Mouse (Mus musculus): ENCODE measurements around the gene Lemd1.

DNA sequence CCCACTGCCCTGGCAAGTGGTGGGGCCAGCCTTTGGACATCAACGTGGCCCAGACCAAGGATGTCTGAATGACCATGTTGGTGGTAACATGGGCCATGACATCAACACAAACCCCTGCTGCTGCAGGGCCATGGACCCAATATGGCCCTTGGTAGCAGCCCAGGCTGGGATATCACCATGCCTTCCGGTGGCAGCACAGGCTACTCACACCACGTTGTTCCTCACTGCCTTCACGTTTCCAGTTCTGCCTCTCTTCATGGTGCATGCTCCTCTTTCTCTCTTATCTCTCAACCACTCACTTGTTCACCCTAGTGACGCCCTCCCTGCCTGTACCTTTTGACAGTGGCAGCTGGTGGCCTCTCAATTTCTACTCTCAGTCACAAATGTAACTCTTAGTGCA is 53.8 kb downstream of the Lemd1 start:
- no peak for TF ChIP-seq CTCF (IDR thresholded peaks at IDR 0.05; ENCODE audit: insufficient read depth, low read length)
- no peak for TF ChIP-seq POLR2A (IDR thresholded peaks at IDR 0.05; ENCODE audit: borderline replicate concordance, extremely low read depth, low read depth, low read length)

All from lung, adult 2 months (tissue).